Mouse (Mus musculus) neutrophil, adult 5-6 weeks (primary cell): Measurements from ENCODE around the gene Dffb. TPM values are rescaled to one million over a fixed set of nuclear protein-coding genes. Genes with fewer than 3 reads are reported as not detected.

Experiments
- ATAC-seq: fragments of 151-379, 151-347 bp; 2 replicates; pipeline ENCODE4 v1.8.0; 2017; ENCODE audit warnings: mild to moderate bottlenecking, moderate TSS enrichment; ENCODE audit not compliant: insufficient number of reproducible peaks, poor library complexity, low FRiP score, severe bottlenecking; ENCODE audit errors: extremely low read depth
- total RNA-seq: library from RNA; stranded (forward); fragments of 200-1000 nt; gene quantifications from 2 replicates; pipeline ENCODE4 v1.2.3, GENCODE M21; 2017

The Dffb gene
- total RNA-seq, 1 experiment from 2014 or later = 11.4 TPM

- no peak for ATAC-seq
Measured at GRCm38 (mm10) chr4:153917773-153918500, 57.0 kb downstream of the Dffb start.

Other genes starting within 250 kb of the Dffb start
- gene A430005L14Rik, start 17.9 kb downstream of the Dffb start, total RNA-seq = 14.3 and 15.6 TPM in 2 replicates
- gene Cep104, start 68 bp upstream of the Dffb start, total RNA-seq = 12.2 and 12.5 TPM in 2 replicates
- gene Lrrc47, start 36.6 kb upstream of the Dffb start, total RNA-seq = 42.6 and 43.4 TPM in 2 replicates
- gene Smim1, start 51.1 kb upstream of the Dffb start, total RNA-seq = 0.23 and 0.37 TPM in 2 replicates
- gene Ccdc27, start 67.6 kb upstream of the Dffb start, total RNA-seq = not detected in 2 replicates
- gene Trp73, start 165.1 kb upstream of the Dffb start, total RNA-seq = not detected in 2 replicates
- 8.8 and 27.4 TPM in 2 replicates for gene Wrap73, start 167.2 kb upstream of the Dffb start, total RNA-seq
- 161 and 163 TPM in 2 replicates for gene Tprgl, start 185.5 kb upstream of the Dffb start, total RNA-seq
- gene Megf6, start 195.6 kb upstream of the Dffb start, total RNA-seq = not detected in 2 replicates